Mouse (Mus musculus) forebrain, embryonic 10.5 days (tissue): Measurements from ENCODE around the gene Terb1. TPM values are rescaled to one million over a fixed set of nuclear protein-coding genes. Genes with fewer than 3 reads are reported as not detected.

Experiments used
- DNase-seq: peaks from one replicate; pipeline ENCODE4 v3.0.0-alpha.2; 2017; ENCODE audit warnings: low spot score; ENCODE audit errors: extremely low spot score
- H3K27ac ChIP-seq: fragments of 300-500 bp; sonication (generic); 2 replicates; pipeline ENCODE4 v1.5.1; 2016; ENCODE audit warnings: mild to moderate bottlenecking
- H3K27me3 ChIP-seq: fragments of 300-500 bp; sonication (generic); 2 replicates; pipeline ENCODE4 v1.6.1; 2016; ENCODE audit warnings: mild to moderate bottlenecking; ENCODE audit not compliant: poor library complexity, severe bottlenecking
- H3K36me3 ChIP-seq: fragments of 300-500 bp; sonication (generic); replicated peaks from 2 replicates; pipeline ENCODE4 v1.6.1; 2016; ENCODE audit warnings: mild to moderate bottlenecking, moderate library complexity
- H3K4me1 ChIP-seq: fragments of 300-500 bp; sonication (generic); 2 replicates; pipeline ENCODE4 v1.6.1; 2016
- H3K4me3 ChIP-seq: fragments of 300-500 bp; sonication (generic); 2 replicates; pipeline ENCODE4 v1.5.1; 2016; ENCODE audit warnings: mild to moderate bottlenecking, moderate library complexity
- H3K9me3 ChIP-seq: fragments of 300-500 bp; sonication (generic); 2 replicates; pipeline ENCODE4 v1.6.1; 2016; ENCODE audit warnings: mild to moderate bottlenecking, moderate library complexity
- WGBS: fragments of 180-500 bp; shearing (Covaris S2); methylation state at CpG from one replicate; pipeline ENCODE4 v1.1.7; 2016; 5-methylcytosine and 5-hydroxymethylcytosine counted together
- polyA plus RNA-seq: library from polyadenylated mRNA; unstranded; fragments of >200 nt; fragmentation: Nextera tagmentation; extraction: Ambion mirVana; gene quantifications from 2 replicates; pipeline ENCODE4 v1.2.1, GENCODE M21; 2016

Gene Terb1
- polyA plus RNA-seq, 1 experiment from 2014 or later, result 0.10 TPM

- peaks cover 18% of the 10 kb centered on the region for H3K36me3 ChIP-seq
- H3K27ac ChIP-seq, result peak overlapping the region; percentile 97
- H3K9me3 ChIP-seq, result no peaks in the 10 kb centered on the region
- H3K27me3 ChIP-seq, result peaks cover 39% of the 10 kb centered on the region
- peak overlapping the region; percentile 95 for H3K4me3 ChIP-seq
- WGBS, result 16% methylated on average over 9 of the region's 9 CpGs
- H3K4me1 ChIP-seq, result peaks cover 26% of the 10 kb centered on the region
- no peak for DNase-seq
Measured at GRCm38 (mm10) chr8:104534779-104535141, 25.1 kb upstream of the Terb1 start.

GRCm38 (mm10) chr8:104533971-104534778, 24.5 kb upstream of the Terb1 start, which contains the start of the genes Nae1 and Car7:
Gene Nae1, minus strand, starts transcription at chr8:104534637.
Gene Car7, plus strand, starts transcription at chr8:104534689.
- Histone ChIP-seq H3K4me3 (peak within 1 kb of the TSS; percentile 95), H3K36me3 (peaks cover 24% of the 10 kb centered on the region)
- WGBS, result under 1% methylated on average over 70 of the region's 70 CpGs

GRCm38 (mm10) chr8:104533551-104533950, 23.8 kb upstream of the Terb1 start:
- H3K27ac ChIP-seq, result peak overlapping the region; percentile 97
- H3K4me1 ChIP-seq, result peaks cover 26% of the 10 kb centered on the region
- 23% methylated on average over 7 of the region's 7 CpGs for WGBS
- peak overlapping the region; percentile 95 for H3K4me3 ChIP-seq
- no peak for DNase-seq
- H3K9me3 ChIP-seq, result no peaks in the 10 kb centered on the region
- H3K27me3 ChIP-seq, result peaks cover 27% of the 10 kb centered on the region
- peaks cover 27% of the 10 kb centered on the region for H3K36me3 ChIP-seq

More at GRCm38 (mm10) chr8:104533971-104534778, 24.5 kb upstream of the Terb1 start, which contains the start of the genes Nae1 and Car7:
- peaks cover 26% of the 10 kb centered on the region for H3K4me1 ChIP-seq
- DNase-seq, result peak; percentile 89
- peaks cover 33% of the 10 kb centered on the region for H3K27me3 ChIP-seq
- no peaks in the 10 kb centered on the region for H3K9me3 ChIP-seq
- H3K27ac ChIP-seq, result peak within 1 kb of the TSS; percentile 97

- no peak for DNase-seq
- Histone ChIP-seq H3K27me3 (no peaks in the 10 kb centered on the region), H3K27ac (no peak overlapping the region), H3K4me3 (no peak overlapping the region), H3K36me3 (peaks cover 62% of the 10 kb centered on the region), H3K4me1 (peaks cover 17% of the 10 kb centered on the region), H3K9me3 (no peaks in the 10 kb centered on the region)
- WGBS, result 92% methylated on average over 6 of the region's 6 CpGs
Measured at GRCm38 (mm10) chr8:104529671-104530070, 20.0 kb upstream of the Terb1 start.

GRCm38 (mm10) chr8:104517872-104518271, 8.2 kb upstream of the Terb1 start:
- Histone ChIP-seq H3K9me3 (no peaks in the 10 kb centered on the region), H3K4me3 (no peak overlapping the region), H3K4me1 (no peaks in the 10 kb centered on the region), H3K27me3 (no peaks in the 10 kb centered on the region), H3K36me3 (peaks cover 86% of the 10 kb centered on the region), H3K27ac (no peak overlapping the region)
- DNase-seq, result no peak
- 89% methylated on average over 5 of the region's 5 CpGs for WGBS

- no peak overlapping the region for H3K27ac ChIP-seq
- 79% methylated on average over 3 of the region's 3 CpGs for WGBS
- H3K4me1 ChIP-seq, result peaks cover 13% of the 10 kb centered on the region
- H3K36me3 ChIP-seq, result peaks cover 26% of the 10 kb centered on the region
- H3K4me3 ChIP-seq, result peak overlapping the region; percentile 75; the same call in 1 of the 2 replicates
- no peak for DNase-seq
- 0 out of 2 replicates have a peak, but pooled peaks cover 5% of the 10 kb centered on the region for H3K27me3 ChIP-seq
- no peaks in the 10 kb centered on the region for H3K9me3 ChIP-seq
Measured at GRCm38 (mm10) chr8:104510134-104510533, 424 bp upstream of the Terb1 start.

- 62% methylated on average over 1 of the region's 1 CpGs for WGBS
- Histone ChIP-seq H3K36me3 (no peaks in the 10 kb centered on the region), H3K27ac (no peak overlapping the region), H3K27me3 (no peaks in the 10 kb centered on the region), H3K9me3 (no peaks in the 10 kb centered on the region), H3K4me1 (no peaks in the 10 kb centered on the region), H3K4me3 (no peak overlapping the region)
- no peak for DNase-seq
Measured at GRCm38 (mm10) chr8:104479091-104479490, 30.6 kb downstream of the Terb1 start.

GRCm38 (mm10) chr8:104472465-104472864, 37.2 kb downstream of the Terb1 start:
- no peak overlapping the region for H3K4me3 ChIP-seq
- no peaks in the 10 kb centered on the region for H3K36me3 ChIP-seq
- no peaks in the 10 kb centered on the region for H3K9me3 ChIP-seq
- no peaks in the 10 kb centered on the region for H3K27me3 ChIP-seq
- no peaks in the 10 kb centered on the region for H3K4me1 ChIP-seq
- DNase-seq, result no peak
- H3K27ac ChIP-seq, result no peak overlapping the region
- 87% methylated on average over 3 of the region's 3 CpGs for WGBS

- 74% methylated on average over 2 of the region's 2 CpGs for WGBS
- Histone ChIP-seq H3K36me3 (no peaks in the 10 kb centered on the region), H3K27me3 (no peaks in the 10 kb centered on the region), H3K9me3 (no peaks in the 10 kb centered on the region), H3K4me3 (no peak overlapping the region), H3K27ac (no peak overlapping the region), H3K4me1 (no peaks in the 10 kb centered on the region)
- no peak for DNase-seq
Measured at GRCm38 (mm10) chr8:104467463-104467862, 42.2 kb downstream of the Terb1 start.

GRCm38 (mm10) chr8:104452177-104452576, 57.5 kb downstream of the Terb1 start:
- WGBS, result 98% methylated on average over 3 of the region's 3 CpGs

GRCm38 (mm10) chr8:104448796-104449195, 60.9 kb downstream of the Terb1 start:
- no peak overlapping the region for H3K27ac ChIP-seq
- H3K36me3 ChIP-seq, result no peaks in the 10 kb centered on the region
- no peaks in the 10 kb centered on the region for H3K4me1 ChIP-seq
- no peaks in the 10 kb centered on the region for H3K27me3 ChIP-seq
- no peak overlapping the region for H3K4me3 ChIP-seq
- H3K9me3 ChIP-seq, result no peaks in the 10 kb centered on the region
- 85% methylated on average over 3 of the region's 3 CpGs for WGBS
- no peak for DNase-seq

More at GRCm38 (mm10) chr8:104452177-104452576, 57.5 kb downstream of the Terb1 start:
- no peak for DNase-seq
- no peak overlapping the region for H3K4me3 ChIP-seq
- no peak overlapping the region for H3K27ac ChIP-seq
- H3K9me3 ChIP-seq, result no peaks in the 10 kb centered on the region
- H3K27me3 ChIP-seq, result no peaks in the 10 kb centered on the region
- no peaks in the 10 kb centered on the region for H3K36me3 ChIP-seq
- H3K4me1 ChIP-seq, result no peaks in the 10 kb centered on the region

GRCm38 (mm10) chr8:104446016-104446415, 63.7 kb downstream of the Terb1 start:
- H3K27ac ChIP-seq, result no peak overlapping the region
- H3K4me1 ChIP-seq, result peaks cover 9% of the 10 kb centered on the region
- H3K36me3 ChIP-seq, result peaks cover 3% of the 10 kb centered on the region
- no peaks in the 10 kb centered on the region for H3K27me3 ChIP-seq
- 84% methylated on average over 3 of the region's 3 CpGs for WGBS
- DNase-seq, result no peak
- H3K9me3 ChIP-seq, result no peaks in the 10 kb centered on the region
- no peak overlapping the region for H3K4me3 ChIP-seq

- WGBS, result 66% methylated on average over 6 of the region's 6 CpGs
- DNase-seq, result no peak
- Histone ChIP-seq H3K27ac (no peak overlapping the region), H3K4me1 (peaks cover 12% of the 10 kb centered on the region), H3K4me3 (no peak overlapping the region), H3K36me3 (peaks cover 10% of the 10 kb centered on the region), H3K9me3 (no peaks in the 10 kb centered on the region), H3K27me3 (no peaks in the 10 kb centered on the region)
Measured at GRCm38 (mm10) chr8:104445248-104445647, 64.5 kb downstream of the Terb1 start.
